Mouse (Mus musculus): ENCODE data around the gene Zfp580.
A peak's percentile ranks its signal among the peaks of the same experiment; 100 is the strongest.

The Zfp580 gene

GRCm38 (mm10) chr7:5035628-5036027, 15.7 kb upstream of the Zfp580 start:
- no peak for DNase-seq (ENCODE audit: low spot score)

- DNase-seq (ENCODE audit: low spot score): no peak
These were observed 15.2 kb upstream of the Zfp580 start for GRCm38 (mm10) chr7:5036136-5036535.

GRCm38 (mm10) chr7:5037026-5037425, 14.3 kb upstream of the Zfp580 start:
- DNase-seq (ENCODE audit: low spot score): no peak

- DNase-seq (ENCODE audit: low spot score): no peak
These were observed 13.9 kb upstream of the Zfp580 start for GRCm38 (mm10) chr7:5037467-5037866.

- DNase-seq (ENCODE audit: low spot score): peak; percentile 95
These were observed 13.1 kb upstream of the Zfp580 start, which contains the start of gene Zfp784 for GRCm38 (mm10) chr7:5038109-5038732. Gene Zfp784 (minus strand): TSS chr7:5038446.

GRCm38 (mm10) chr7:5038940-5039339, 12.4 kb upstream of the Zfp580 start:
- DNase-seq (ENCODE audit: low spot score): no peak

GRCm38 (mm10) chr7:5044981-5045380, 6.4 kb upstream of the Zfp580 start:
- no peak for DNase-seq (ENCODE audit: low spot score)

GRCm38 (mm10) chr7:5046112-5046511, 5.2 kb upstream of the Zfp580 start:
- DNase-seq (ENCODE audit: low spot score): no peak

- DNase-seq (ENCODE audit: low spot score): no peak
These were observed 4.0 kb upstream of the Zfp580 start for GRCm38 (mm10) chr7:5047313-5047712.

- no peak for DNase-seq (ENCODE audit: low spot score)
These were observed 1.1 kb downstream of the Zfp580 start for GRCm38 (mm10) chr7:5052438-5052837.

GRCm38 (mm10) chr7:5052931-5053343, 1.6 kb downstream of the Zfp580 start:
- DNase-seq (ENCODE audit: low spot score): peak; percentile 54

- peak; percentile 60 for DNase-seq (ENCODE audit: low spot score)
These were observed 2.3 kb downstream of the Zfp580 start for GRCm38 (mm10) chr7:5053456-5054179.

GRCm38 (mm10) chr7:5056651-5057263, 5.4 kb downstream of the Zfp580 start:
- DNase-seq (ENCODE audit: low spot score): peak; percentile 65

GRCm38 (mm10) chr7:5057381-5057780, 6.0 kb downstream of the Zfp580 start:
- no peak for DNase-seq (ENCODE audit: low spot score)

- no peak for DNase-seq (ENCODE audit: low spot score)
These were observed 6.5 kb downstream of the Zfp580 start for GRCm38 (mm10) chr7:5057804-5058203.

- DNase-seq (ENCODE audit: low spot score): no peak
These were observed 7.3 kb downstream of the Zfp580 start for GRCm38 (mm10) chr7:5058631-5059030.

- DNase-seq (ENCODE audit: low spot score): no peak
These were observed 8.1 kb downstream of the Zfp580 start for GRCm38 (mm10) chr7:5059421-5059820.

- peak; percentile 90 for DNase-seq (ENCODE audit: low spot score)
These were observed 8.9 kb downstream of the Zfp580 start for GRCm38 (mm10) chr7:5060239-5060731.

- DNase-seq (ENCODE audit: low spot score): peak; percentile 99
These were observed 9.8 kb downstream of the Zfp580 start for GRCm38 (mm10) chr7:5060944-5061773.

GRCm38 (mm10) chr7:5061774-5062359, 10.5 kb downstream of the Zfp580 start, which contains the start of gene U2af2:
Gene U2af2 (plus strand): TSS chr7:5062143.
- DNase-seq (ENCODE audit: low spot score): peak; percentile 99

- peak; percentile 74 for DNase-seq (ENCODE audit: low spot score)
These were observed 11.1 kb downstream of the Zfp580 start for GRCm38 (mm10) chr7:5062360-5063001.
